Mouse (Mus musculus) liver, embryonic 14.5 days (tissue): ENCODE measurements around the gene Gm5862. TPM values are rescaled to one million over a fixed set of nuclear protein-coding genes. Genes with fewer than 3 reads are reported as not detected.
"Not testable (repeated sequence)": the region's sequence is repeated elsewhere in the genome, so short reads cannot be mapped to it uniquely, and the experiment has no call there.

Experiments used
- ATAC-seq: fragments of 200-750 bp; cut with Nextera tagmentation; 2 replicates; pipeline ENCODE4 v1.8.0; 2017; ENCODE audit warnings: moderate number of reproducible peaks, mild to moderate bottlenecking, moderate library complexity; ENCODE audit not compliant: insufficient read depth
- DNase-seq, 3 experiments: peaks; one replicate each; pipeline ENCODE4 v3.0.0-alpha.2; 2012 to 2013; ENCODE audit warnings: low read depth in 3 of 3, low spot score in 3 of 3
- H3K27ac ChIP-seq: fragments of 300-500 bp; sonication (generic); 2 replicates; pipeline ENCODE4 v1.5.1; 2014; ENCODE audit warnings: moderate library complexity, mild to moderate bottlenecking, control low read depth, inconsistent platforms
- H3K27me3 ChIP-seq: fragments of 300-500 bp; sonication (generic); 2 replicates; pipeline ENCODE4 v1.6.1; 2014; ENCODE audit warnings: mild to moderate bottlenecking, low read length, moderate library complexity; ENCODE audit not compliant: control insufficient read depth, insufficient read depth
- H3K36me3 ChIP-seq: fragments of 300-500 bp; sonication (generic); replicated peaks from 2 replicates; pipeline ENCODE4 v1.6.1; 2014; ENCODE audit warnings: low read depth; ENCODE audit not compliant: control insufficient read depth, insufficient read depth
- H3K4me1 ChIP-seq, 2 experiments: fragments of 200-500 bp in 1 of 2; fragments of 300-500 bp in 1 of 2; sonication (generic) in 1 of 2; replicated peaks; 2 replicates each; pipeline ENCODE4 v1.6.1; 2012 to 2014; ENCODE audit warnings: antibody characterized with exemption in 1 of 2, inconsistent platforms in 1 of 2, low read length in 1 of 2; ENCODE audit not compliant: control insufficient read depth in 2 of 2, insufficient read depth in 2 of 2
- H3K4me2 ChIP-seq: fragments of 300-500 bp; sonication (generic); 2 replicates; pipeline ENCODE4 v1.6.1; 2014; ENCODE audit warnings: low read depth, mild to moderate bottlenecking, control low read depth, moderate library complexity
- H3K4me3 ChIP-seq, 2 experiments: fragments of 200-500 bp in 1 of 2; fragments of 300-500 bp in 1 of 2; sonication (generic) in 1 of 2; 2 replicates each; pipeline ENCODE4 v1.5.1; 2012 to 2014; ENCODE audit warnings: low read depth in 2 of 2, low read length in 2 of 2, mild to moderate bottlenecking in 2 of 2, control low read depth in 1 of 2, inconsistent platforms in 1 of 2, moderate library complexity in 1 of 2; ENCODE audit not compliant: insufficient read depth in 1 of 2
- H3K9ac ChIP-seq: fragments of 300-500 bp; sonication (generic); replicated peaks from 2 replicates; pipeline ENCODE4 v1.6.1; 2014; ENCODE audit warnings: mild to moderate bottlenecking, control low read depth, moderate library complexity
- H3K9me3 ChIP-seq: fragments of 300-500 bp; sonication (generic); 2 replicates; pipeline ENCODE4 v1.6.1; 2016; ENCODE audit warnings: low read length, mixed read lengths; ENCODE audit not compliant: control insufficient read depth
- WGBS: fragments of 180-500 bp; shearing (Covaris S2); extraction: QIAGEN DNeasy Blood & Tissue Kit; methylation state at CpG from one replicate; pipeline ENCODE4 v1.1.7; 2014; ENCODE audit not compliant: insufficient replicate concordance; 5-methylcytosine and 5-hydroxymethylcytosine counted together
- polyA plus RNA-seq, 2 experiments: library from polyadenylated mRNA; depleted of rRNA in 1 of 2; stranded (reverse) in 1 of 2; unstranded in 1 of 2; fragments of >200 nt; fragmentation: Nextera tagmentation in 1 of 2; extraction: Ambion mirVana in 1 of 2; gene quantifications; 2 replicates each; pipeline versions ENCODE4 v1.2.1 to v1.2.3; 2012 to 2014

Gm5862 gene
- polyA plus RNA-seq, 2 experiments, result not detected

- H3K9ac ChIP-seq, H3K27me3 ChIP-seq, H3K4me2 ChIP-seq, ATAC-seq, H3K4me1 ChIP-seq, H3K36me3 ChIP-seq, H3K27ac ChIP-seq, H3K4me3 ChIP-seq, DNase-seq, H3K9me3 ChIP-seq: not testable (repeated sequence)
- no CpG with 5 or more reads among the region's 2 CpGs for WGBS
Measured at GRCm38 (mm10) chr5:25972563-25972962, 50.2 kb downstream of the Gm5862 start, which contains the start of gene Gm21680. Gene Gm21680 (minus strand): TSS chr5:25972663.

Other genes with a start within 250 kb of the Gm5862 start
- not detected in 2 replicates for gene Gm21663, start 80.5 kb downstream of the Gm5862 start, polyA plus RNA-seq (2012; rRNA removed)
- not detected in 2 replicates for gene Gm21663, start 80.5 kb downstream of the Gm5862 start, polyA plus RNA-seq (2014; fragmentation: Nextera tagmentation; extraction: Ambion mirVana)
- gene Gm21671, start 68.5 kb downstream of the Gm5862 start, polyA plus RNA-seq (2012; rRNA removed), result not detected in 2 replicates
- gene Gm21671, start 68.5 kb downstream of the Gm5862 start, polyA plus RNA-seq (2014; fragmentation: Nextera tagmentation; extraction: Ambion mirVana), result not detected in 2 replicates
- gene Gm21680, start 50.3 kb downstream of the Gm5862 start, polyA plus RNA-seq (2012; rRNA removed), result not detected in 2 replicates
- not detected in 2 replicates for gene Gm21680, start 50.3 kb downstream of the Gm5862 start, polyA plus RNA-seq (2014; fragmentation: Nextera tagmentation; extraction: Ambion mirVana)
- gene Gm21698, start 34.3 kb downstream of the Gm5862 start, polyA plus RNA-seq (2012; rRNA removed), result not detected in 2 replicates
- not detected in 2 replicates for gene Gm21698, start 34.3 kb downstream of the Gm5862 start, polyA plus RNA-seq (2014; fragmentation: Nextera tagmentation; extraction: Ambion mirVana)
- gene Gm1979, start 18.1 kb downstream of the Gm5862 start, polyA plus RNA-seq (2012; rRNA removed), result not detected in 2 replicates
- gene Gm1979, start 18.1 kb downstream of the Gm5862 start, polyA plus RNA-seq (2014; fragmentation: Nextera tagmentation; extraction: Ambion mirVana), result not detected in 2 replicates
- gene Speer4a, start 16.6 kb upstream of the Gm5862 start, polyA plus RNA-seq (2012; rRNA removed), result not detected in 2 replicates
- not detected in 2 replicates for gene Speer4a, start 16.6 kb upstream of the Gm5862 start, polyA plus RNA-seq (2014; fragmentation: Nextera tagmentation; extraction: Ambion mirVana)
- gene Gm7347, start 35.7 kb upstream of the Gm5862 start, polyA plus RNA-seq (2012; rRNA removed), result not detected in 2 replicates
- gene Gm7347, start 35.7 kb upstream of the Gm5862 start, polyA plus RNA-seq (2014; fragmentation: Nextera tagmentation; extraction: Ambion mirVana), result not detected in 2 replicates
- gene Gm10471, start 66.4 kb upstream of the Gm5862 start, polyA plus RNA-seq (2012; rRNA removed), result not detected in 2 replicates
- not detected in 2 replicates for gene Gm10471, start 66.4 kb upstream of the Gm5862 start, polyA plus RNA-seq (2014; fragmentation: Nextera tagmentation; extraction: Ambion mirVana)
- not detected in 2 replicates for gene 5031410I06Rik, start 82.4 kb upstream of the Gm5862 start, polyA plus RNA-seq (2012; rRNA removed)
- gene 5031410I06Rik, start 82.4 kb upstream of the Gm5862 start, polyA plus RNA-seq (2014; fragmentation: Nextera tagmentation; extraction: Ambion mirVana), result not detected in 2 replicates
- gene Gm10220, start 98.5 kb upstream of the Gm5862 start, polyA plus RNA-seq (2012; rRNA removed), result not detected in 2 replicates
- not detected in 2 replicates for gene Gm10220, start 98.5 kb upstream of the Gm5862 start, polyA plus RNA-seq (2014; fragmentation: Nextera tagmentation; extraction: Ambion mirVana)
- gene Gm7361, start 234.8 kb upstream of the Gm5862 start, polyA plus RNA-seq (2012; rRNA removed), result not detected in 2 replicates
- gene Gm7361, start 234.8 kb upstream of the Gm5862 start, polyA plus RNA-seq (2014; fragmentation: Nextera tagmentation; extraction: Ambion mirVana), result not detected in 2 replicates